Mouse (Mus musculus) erythroblast, embryonic 14.5 days (primary cell): ENCODE results near the gene Slitrk3.

Source experiments
- GATA1 ChIP-seq: IDR thresholded peaks from 2 replicates; pipeline ENCODE4 v1.6.1; 2012; ENCODE audit warnings: low read length, inconsistent platforms, mixed read lengths
- TAL1 ChIP-seq: IDR thresholded peaks from 3 replicates; pipeline ENCODE4 v1.6.1; 2012; ENCODE audit warnings: low read length, inconsistent platforms, mixed read lengths

DNA sequence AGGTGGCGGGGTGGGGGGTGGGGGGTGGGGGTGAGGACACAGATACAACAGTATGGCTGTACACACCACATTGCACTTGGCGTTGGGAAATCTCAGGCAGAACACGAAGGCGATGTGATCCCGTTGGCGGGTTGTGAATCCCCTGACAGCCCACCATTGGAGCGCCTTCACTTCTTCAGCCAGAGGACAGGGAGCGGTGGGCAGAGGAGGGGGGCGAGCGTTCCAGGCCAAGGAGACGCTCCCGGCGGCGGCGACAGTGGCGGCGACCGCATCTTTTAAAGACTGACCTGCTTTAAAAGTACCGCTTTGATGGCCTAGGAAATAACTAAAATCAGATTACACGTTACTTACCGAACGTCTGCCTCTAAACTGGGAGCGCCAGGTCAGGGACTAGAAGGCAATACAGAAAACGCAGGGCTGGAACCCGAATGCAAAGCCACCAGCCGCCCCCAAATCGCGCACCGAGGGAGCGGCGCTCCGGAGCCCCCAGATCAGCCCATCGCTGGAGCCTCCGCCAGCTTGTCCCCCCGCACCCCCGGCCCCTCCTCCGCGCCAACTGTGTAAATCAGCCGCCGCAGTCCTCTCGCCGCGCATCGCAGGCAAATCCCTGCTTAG is at the start of gene Slitrk3:
- TF ChIP-seq TAL1 (no peak), GATA1 (no peak)
